ENCODE assay signal across 8 mouse cellular contexts in genomic region chr14:50955942-50956508, GRCm38 (mm10). TPM values are rescaled to one million over a fixed set of nuclear protein-coding genes. Genes with fewer than 3 reads are reported as not detected.
DNase-seq lines count a peak whose midpoint lies in the region; ATAC-seq lines count a peak whose summit lies in the region.
"Not testable (repeated sequence)": the region's sequence is repeated elsewhere in the genome, so short reads cannot be mapped to it uniquely, and the experiment has no call there.

Pnp2 (plus strand) TSS chr14:50955992.

- H3K9ac ChIP-seq in embryonic facial prominence, embryonic 15.5 days: not testable (repeated sequence)

- 7% methylated on average over 19 of the region's 19 CpGs for WGBS in embryonic facial prominence, embryonic 15.5 days

- not testable (repeated sequence) for H3K27me3 ChIP-seq in embryonic facial prominence, embryonic 15.5 days

- H3K9me3 ChIP-seq in embryonic facial prominence, embryonic 15.5 days (replicated peaks): not testable (repeated sequence)

- H3K36me3 ChIP-seq in embryonic facial prominence, embryonic 15.5 days: not testable (repeated sequence)

- H3K4me1 ChIP-seq in embryonic facial prominence, embryonic 15.5 days: not testable (repeated sequence)

- peak; percentile 63 for DNase-seq in adrenal gland, postnatal 10 days
- DNase-seq in heart, adult 9 months (ENCODE audit: low spot score in 2 of 2): peak; percentile 59 to 69
- peak; percentile 54 for DNase-seq in kidney, adult 11 months
- peak; percentile 18 to 19 for DNase-seq in left cerebral cortex, postnatal 36 days (ENCODE audit: low spot score in 2 of 2)
- peak; percentile 55 for DNase-seq in right cerebral cortex, adult 18-20 months
- DNase-seq in thymus, postnatal 36 days: peak; percentile 71 to 74

- intact Hi-C loops in left cerebral cortex, postnatal 36 days (cut with DNase I): not testable (repeated sequence)

- H3K27ac ChIP-seq in embryonic facial prominence, embryonic 15.5 days (replicated peaks): not testable (repeated sequence)

- peak; percentile 73 for ATAC-seq in embryonic facial prominence, embryonic 15.5 days (ENCODE audit: insufficient number of reproducible peaks, low FRiP score, low TSS enrichment, low read depth)
- ATAC-seq in megakaryocyte, adult 5-6 weeks (ENCODE audit: poor library complexity, severe bottlenecking): peak; percentile 84

- peak within 1 kb of the TSS; percentile 32 for H3K4me2 ChIP-seq in embryonic facial prominence, embryonic 15.5 days (replicated peaks)

- H3K4me3 ChIP-seq in embryonic facial prominence, embryonic 15.5 days (replicated peaks): peak within 1 kb of the TSS; percentile 17; the same call in 1 of the 2 replicates

RNA-seq across cellular contexts. Expression of gene Pnp2, which starts in this region (rescaled TPM):
- total RNA-seq in adrenal gland, postnatal 10 days (2021): 1 to 10 TPM; 2.1 to 2.7 TPM
- polyA plus RNA-seq in embryonic facial prominence, embryonic 15.5 days (2015; fragmentation: Nextera tagmentation; extraction: Ambion mirVana): 0.25 and 0.85 TPM in 2 replicates
- 1 to 10 TPM; 1.1 to 1.4 TPM for total RNA-seq in left cerebral cortex, postnatal 36 days (2021)
- 14.4 and 16.7 TPM in 2 replicates for total RNA-seq in megakaryocyte, adult 5-6 weeks (2015)
- 6.7 and 9.6 TPM in 2 replicates for total RNA-seq in megakaryocyte, adult 5-6 weeks (2017)

Comparison
In these comparisons a context has a peak if more than half of its experiments do, and no peak if none do; other contexts are left out.
1. Peak in ATAC-seq, H3K4me3 ChIP-seq and H3K4me2 ChIP-seq in embryonic facial prominence, embryonic 15.5 days; RNA of the gene not detected or under 1 TPM.
2. DNase-seq: peak in every context shown above with its lines; median percentile 72 in thymus, postnatal 36 days; 64 in heart, adult 9 months; 63 in adrenal gland, postnatal 10 days; 55 in right cerebral cortex, adult 18-20 months; 54 in kidney, adult 11 months; 18 in left cerebral cortex, postnatal 36 days.